Mouse (Mus musculus) thymus, adult 2 months (tissue): ENCODE data around the gene Prkcb.

Experiments used
- CTCF ChIP-seq: fragments of 200-500 bp; IDR thresholded peaks from 2 replicates; pipeline ENCODE4 v1.5.1; 2012; ENCODE audit warnings: mild to moderate bottlenecking, control low read depth, low read length, moderate library complexity, borderline replicate concordance; ENCODE audit not compliant: control insufficient read depth, poor library complexity, insufficient read depth; ENCODE audit errors: extremely low read depth
- POLR2A ChIP-seq: fragments of 200-500 bp; IDR thresholded peaks from 2 replicates; pipeline ENCODE4 v1.6.1; 2012; ENCODE audit warnings: mild to moderate bottlenecking, low read length, control low read depth, moderate library complexity; ENCODE audit not compliant: control insufficient read depth, poor library complexity, insufficient read depth; ENCODE audit errors: extremely low read depth

GRCm38 (mm10) chr7:122388858-122389257 is 100.3 kb downstream of the Prkcb start:
- no peak for TF ChIP-seq POLR2A
- TF ChIP-seq CTCF, result no peak
